Mouse (Mus musculus) heart, postnatal 0 days (tissue): ENCODE results near the gene Dclk1. TPM values are rescaled to one million over a fixed set of nuclear protein-coding genes. Genes with fewer than 3 reads are reported as not detected.

Experiments
- ATAC-seq: fragments of 200-750 bp; cut with Nextera tagmentation; 2 replicates; pipeline ENCODE4 v1.8.0; 2017; ENCODE audit warnings: low read depth, moderate number of reproducible peaks, moderate library complexity; ENCODE audit not compliant: insufficient read depth
- DNase-seq: peaks from one replicate; pipeline ENCODE4 v3.0.0-alpha.2; 2016; ENCODE audit warnings: low spot score
- H3K27ac ChIP-seq: fragments of 300-500 bp; sonication (generic); 2 replicates; pipeline ENCODE4 v1.5.1; 2014; ENCODE audit warnings: low read depth, mild to moderate bottlenecking
- H3K27me3 ChIP-seq: fragments of 300-500 bp; sonication (generic); 2 replicates; pipeline ENCODE4 v1.6.1; 2014; ENCODE audit warnings: low read length, mixed read lengths; ENCODE audit not compliant: control insufficient read depth, insufficient read depth
- H3K36me3 ChIP-seq: fragments of 300-500 bp; sonication (generic); replicated peaks from 2 replicates; pipeline ENCODE4 v1.6.1; 2014; ENCODE audit warnings: low read length, mixed read lengths; ENCODE audit not compliant: control insufficient read depth, insufficient read depth
- H3K4me1 ChIP-seq: fragments of 300-500 bp; sonication (generic); 2 replicates; pipeline ENCODE4 v1.6.1; 2014; ENCODE audit warnings: antibody characterized with exemption; ENCODE audit not compliant: control insufficient read depth, insufficient read depth
- H3K4me2 ChIP-seq: fragments of 300-500 bp; sonication (generic); 2 replicates; pipeline ENCODE4 v1.6.1; 2014; ENCODE audit warnings: low read depth, mild to moderate bottlenecking, low read length, moderate library complexity
- H3K4me3 ChIP-seq: fragments of 300-500 bp; sonication (generic); 2 replicates; pipeline ENCODE4 v1.5.1; 2014; ENCODE audit warnings: low read depth, low read length
- H3K9ac ChIP-seq: fragments of 300-500 bp; sonication (generic); replicated peaks from 2 replicates; pipeline ENCODE4 v1.6.1; 2014; ENCODE audit warnings: low read depth, low read length, mixed read lengths
- H3K9me3 ChIP-seq: fragments of 300-500 bp; sonication (generic); replicated peaks from 2 replicates; pipeline ENCODE4 v1.6.1; 2016; ENCODE audit warnings: low read length; ENCODE audit not compliant: control insufficient read depth
- CTCF ChIP-seq: IDR thresholded peaks from 2 replicates; pipeline ENCODE4 v1.5.1; 2016; ENCODE audit warnings: antibody characterized with exemption, control low read depth, low read depth
- EP300 ChIP-seq: IDR thresholded peaks from 2 replicates; pipeline ENCODE4 v1.6.1; 2016; ENCODE audit warnings: antibody characterized with exemption, low read depth
- WGBS: fragments of 180-500 bp; shearing (Covaris S2); extraction: QIAGEN DNeasy Blood & Tissue Kit; methylation state at CpG from one replicate; pipeline ENCODE4 v1.1.7; 2014; 5-methylcytosine and 5-hydroxymethylcytosine counted together
- polyA plus RNA-seq: library from polyadenylated mRNA; unstranded; fragments of >200 nt; fragmentation: Nextera tagmentation; extraction: Ambion mirVana; gene quantifications from 2 replicates; pipeline ENCODE4 v1.2.1, GENCODE M21; 2015
- total RNA-seq: library from RNA; depleted of rRNA; stranded (reverse); fragments of >200 nt; gene quantifications from 2 replicates; pipeline ENCODE4 v1.2.3, GENCODE M21; 2014; ENCODE audit warnings: low replicate concordance

Dclk1 gene
- total and polyA plus RNA-seq, 2 experiments from 2014 or later: 4.9 to 18.7 TPM

DNA sequence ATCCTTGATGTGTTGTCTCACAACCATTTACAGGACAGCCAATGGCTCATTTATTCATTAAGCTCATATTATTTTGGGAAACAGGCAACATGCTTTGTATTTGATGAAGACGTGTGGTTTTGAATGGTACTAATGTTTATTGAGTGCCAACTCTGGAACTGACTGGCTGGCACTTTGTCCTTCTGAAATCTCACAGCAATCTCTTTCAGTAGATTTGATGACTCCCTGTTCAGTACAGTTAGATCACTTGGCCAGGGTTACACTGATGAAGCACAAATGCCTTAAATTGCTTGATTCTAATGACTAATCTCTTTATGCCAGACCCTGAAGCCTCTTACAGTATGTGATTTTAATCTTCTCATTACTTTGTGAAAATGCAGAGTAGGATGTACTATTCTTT, 75.9 kb downstream of the Dclk1 start:
- Histone ChIP-seq H3K4me3 (no peak overlapping the region), H3K9ac (no peak overlapping the region), H3K27me3 (no peaks in the 10 kb centered on the region), H3K9me3 (no peaks in the 10 kb centered on the region), H3K4me2 (no peak overlapping the region), H3K27ac (no peak overlapping the region), H3K4me1 (no peaks in the 10 kb centered on the region), H3K36me3 (no peaks in the 10 kb centered on the region)
- TF ChIP-seq CTCF (no peak), EP300 (no peak)
- DNase-seq: no peak
- no peak for ATAC-seq
- 76% methylated on average over 1 of the region's 1 CpGs for WGBS

GRCm38 (mm10) chr3:55320572-55320971, 78.4 kb downstream of the Dclk1 start:
- Histone ChIP-seq H3K9ac (no peak overlapping the region), H3K9me3 (no peaks in the 10 kb centered on the region), H3K36me3 (no peaks in the 10 kb centered on the region), H3K4me1 (no peaks in the 10 kb centered on the region), H3K4me3 (no peak overlapping the region), H3K4me2 (no peak overlapping the region), H3K27me3 (no peaks in the 10 kb centered on the region), H3K27ac (no peak overlapping the region)
- DNase-seq (no peak), ATAC-seq (no peak)
- TF ChIP-seq CTCF (no peak), EP300 (no peak)
- 79% methylated on average over 3 of the region's 3 CpGs for WGBS

- WGBS: 37% methylated on average over 1 of the region's 1 CpGs
- Histone ChIP-seq H3K4me3 (no peak overlapping the region), H3K9ac (no peak overlapping the region), H3K27ac (no peak overlapping the region), H3K4me1 (no peaks in the 10 kb centered on the region), H3K9me3 (no peaks in the 10 kb centered on the region), H3K4me2 (no peak overlapping the region), H3K27me3 (no peaks in the 10 kb centered on the region), H3K36me3 (no peaks in the 10 kb centered on the region)
- ATAC-seq (no peak), DNase-seq (no peak)
- TF ChIP-seq EP300: no peak
- TF ChIP-seq CTCF: no peak
Measured at GRCm38 (mm10) chr3:55324029-55324428, 81.9 kb downstream of the Dclk1 start.

GRCm38 (mm10) chr3:55330496-55330895, 88.3 kb downstream of the Dclk1 start:
- no peaks in the 10 kb centered on the region for H3K4me1 ChIP-seq
- DNase-seq (no peak), ATAC-seq (no peak)
- H3K27ac ChIP-seq: no peak overlapping the region
- no peak overlapping the region for H3K4me2 ChIP-seq
- no peaks in the 10 kb centered on the region for H3K9me3 ChIP-seq
- no peak overlapping the region for H3K4me3 ChIP-seq
- H3K36me3 ChIP-seq: no peaks in the 10 kb centered on the region
- no peaks in the 10 kb centered on the region for H3K27me3 ChIP-seq
- WGBS: 77% methylated on average over 4 of the region's 4 CpGs
- H3K9ac ChIP-seq: no peak overlapping the region
- TF ChIP-seq EP300 (no peak), CTCF (no peak)

GRCm38 (mm10) chr3:55331694-55332093, 89.5 kb downstream of the Dclk1 start:
- DNase-seq (no peak), ATAC-seq (no peak)

GRCm38 (mm10) chr3:55333511-55333910, 91.3 kb downstream of the Dclk1 start:
- Histone ChIP-seq H3K27me3 (no peaks in the 10 kb centered on the region), H3K4me2 (no peak overlapping the region), H3K4me1 (no peaks in the 10 kb centered on the region), H3K9ac (no peak overlapping the region), H3K27ac (no peak overlapping the region), H3K4me3 (no peak overlapping the region), H3K9me3 (no peaks in the 10 kb centered on the region), H3K36me3 (no peaks in the 10 kb centered on the region)
- DNase-seq (no peak), ATAC-seq (no peak)
- WGBS: 70% methylated on average over 3 of the region's 3 CpGs
- TF ChIP-seq EP300: no peak
- TF ChIP-seq CTCF: no peak

More at GRCm38 (mm10) chr3:55331694-55332093, 89.5 kb downstream of the Dclk1 start:
- Histone ChIP-seq H3K9ac (no peak overlapping the region), H3K36me3 (no peaks in the 10 kb centered on the region), H3K9me3 (no peaks in the 10 kb centered on the region), H3K4me1 (no peaks in the 10 kb centered on the region), H3K4me2 (no peak overlapping the region), H3K4me3 (no peak overlapping the region), H3K27ac (no peak overlapping the region), H3K27me3 (no peaks in the 10 kb centered on the region)
- TF ChIP-seq EP300: no peak
- no peak for TF ChIP-seq CTCF
